Mouse (Mus musculus) erythroblast, embryonic 14.5 days (primary cell): Measurements from ENCODE around the gene Fezf2.

ENCODE experiments used
- GATA1 ChIP-seq: IDR thresholded peaks from 2 replicates; pipeline ENCODE4 v1.6.1; 2012; ENCODE audit warnings: low read length, inconsistent platforms, mixed read lengths
- TAL1 ChIP-seq: IDR thresholded peaks from 3 replicates; pipeline ENCODE4 v1.6.1; 2012; ENCODE audit warnings: low read length, inconsistent platforms, mixed read lengths

DNA sequence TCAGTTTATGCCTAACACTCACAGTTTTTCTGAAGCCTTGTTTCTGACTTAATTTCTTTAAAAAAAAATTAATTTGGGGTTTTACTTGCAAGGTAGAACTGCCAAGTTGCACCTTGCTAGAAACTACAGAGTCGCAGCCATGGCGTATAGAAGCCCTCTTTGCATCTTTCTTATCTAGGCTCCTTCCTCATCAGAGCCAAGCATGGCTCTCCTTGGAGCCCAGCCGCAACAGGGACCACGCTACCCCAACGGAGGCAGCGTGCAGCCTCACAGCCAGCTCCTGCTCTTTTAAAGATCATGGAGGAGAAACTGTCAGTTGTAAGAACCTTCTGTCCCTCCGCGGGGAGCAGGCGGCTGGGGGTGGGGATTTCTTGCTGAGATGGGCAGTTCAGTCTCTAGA is 29.9 kb upstream of the Fezf2 start:
- TF ChIP-seq GATA1 (no peak), TAL1 (no peak)
